Mouse (Mus musculus): ENCODE results near the gene Uvrag.
A peak's percentile ranks its signal among the peaks of the same experiment; 100 is the strongest.

Uvrag gene

DNA sequence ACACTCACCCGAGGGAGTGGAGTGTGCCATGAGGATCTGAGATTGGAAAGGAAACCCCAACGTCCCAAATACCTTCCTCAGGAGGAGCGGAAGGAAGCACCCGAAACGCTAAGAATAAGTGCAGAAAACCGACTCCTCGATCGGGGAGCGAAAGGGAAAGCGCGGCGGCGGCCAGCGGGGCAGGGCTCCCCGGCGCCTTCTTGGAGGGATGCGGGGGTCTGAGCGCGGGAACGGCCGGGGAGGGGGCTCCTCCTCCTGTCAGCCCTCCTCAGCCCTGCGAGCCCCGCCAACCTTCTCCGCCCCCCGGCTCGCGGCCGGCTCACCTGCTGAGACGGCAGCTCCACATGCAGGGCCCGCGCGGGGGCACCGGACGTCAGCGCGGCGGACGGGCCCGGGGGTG, 430 bp downstream of the Uvrag start:
- DNase-seq (ENCODE audit: low spot score in 2 of 2): no peak

DNA sequence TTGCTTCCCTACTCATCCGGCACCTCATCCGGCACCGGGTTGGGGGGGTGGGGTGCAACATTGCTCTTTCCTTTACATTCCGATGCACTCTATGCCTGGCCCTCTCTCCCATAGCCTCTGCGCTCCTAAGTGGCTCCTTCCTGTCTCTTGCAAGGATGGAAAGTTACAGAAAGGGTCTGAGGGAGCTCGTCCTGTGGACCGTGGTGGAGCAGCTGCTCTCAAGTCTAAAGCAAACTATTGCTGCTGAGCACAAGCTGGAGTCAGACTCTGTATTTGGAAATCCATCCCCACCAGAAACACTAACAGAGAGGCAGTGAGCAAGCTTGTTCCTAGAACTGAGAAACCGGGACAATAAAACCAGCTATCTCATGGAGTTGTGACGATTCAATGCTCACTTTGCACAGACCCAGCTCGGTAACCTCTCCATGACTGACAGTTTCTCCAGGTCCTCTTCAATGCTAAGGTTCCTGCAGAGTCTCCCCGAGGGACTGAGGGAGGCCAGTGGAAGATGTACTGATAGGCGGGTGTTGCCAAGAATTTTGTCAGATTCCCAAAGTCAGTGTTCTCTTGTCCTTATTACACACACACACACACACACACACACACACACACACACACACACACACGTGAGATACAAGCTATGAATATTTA, 975 bp downstream of the Uvrag start:
- no peak for DNase-seq (ENCODE audit: low spot score in 2 of 2)

GRCm38 (mm10) chr7:99137541-99137940, 3.4 kb downstream of the Uvrag start:
- DNase-seq (ENCODE audit: low spot score in 2 of 2): no peak

DNA sequence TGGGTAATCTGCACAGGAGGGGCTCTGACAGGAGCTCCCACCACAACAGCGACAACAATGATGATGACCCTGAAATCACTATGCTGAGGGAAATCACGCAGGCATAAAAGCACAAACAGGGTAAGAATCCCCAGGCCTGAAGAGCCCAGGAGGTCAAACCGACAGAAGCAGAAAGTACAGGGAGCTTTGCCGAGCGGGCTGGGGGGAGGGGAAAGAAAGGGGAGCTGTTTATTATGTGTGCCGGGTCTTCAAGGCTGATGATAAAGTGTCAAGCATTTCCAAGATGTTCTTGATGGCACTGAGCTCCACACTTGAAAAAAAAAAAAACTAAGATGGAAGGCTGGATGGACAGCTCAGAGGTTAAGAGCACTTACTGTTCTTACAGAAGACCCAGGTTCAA, 4.2 kb downstream of the Uvrag start:
- DNase-seq (ENCODE audit: low spot score in 2 of 2): no peak

DNA sequence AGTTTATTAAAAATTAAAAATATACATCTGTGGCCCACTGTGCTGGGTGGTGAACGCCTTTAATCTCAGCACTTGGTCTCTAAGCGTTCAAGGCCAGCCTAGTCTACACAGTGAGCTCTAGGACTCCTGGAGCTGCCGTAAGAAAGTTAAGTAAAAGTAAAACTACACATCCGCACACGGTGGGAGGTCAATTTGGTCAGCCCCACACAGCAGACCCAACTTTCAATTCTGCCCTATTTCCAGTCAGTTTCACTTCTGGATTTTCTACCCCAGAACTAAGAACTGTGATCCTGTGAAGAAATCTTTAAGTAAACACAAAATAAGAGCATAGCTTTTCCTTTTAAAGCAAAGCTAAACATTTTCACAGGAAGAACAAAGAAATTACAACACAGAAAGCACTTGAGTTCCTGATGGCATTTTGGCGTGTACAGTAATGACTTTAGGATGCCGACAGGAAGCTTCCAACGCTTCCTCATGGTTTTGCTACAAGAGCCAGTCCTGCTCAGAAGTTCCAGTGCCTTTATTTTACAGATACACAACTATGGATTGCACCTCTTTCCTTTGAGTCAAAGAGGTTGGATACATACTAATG, 7.0 kb downstream of the Uvrag start:
- DNase-seq (ENCODE audit: low spot score in 2 of 2): no peak

DNA sequence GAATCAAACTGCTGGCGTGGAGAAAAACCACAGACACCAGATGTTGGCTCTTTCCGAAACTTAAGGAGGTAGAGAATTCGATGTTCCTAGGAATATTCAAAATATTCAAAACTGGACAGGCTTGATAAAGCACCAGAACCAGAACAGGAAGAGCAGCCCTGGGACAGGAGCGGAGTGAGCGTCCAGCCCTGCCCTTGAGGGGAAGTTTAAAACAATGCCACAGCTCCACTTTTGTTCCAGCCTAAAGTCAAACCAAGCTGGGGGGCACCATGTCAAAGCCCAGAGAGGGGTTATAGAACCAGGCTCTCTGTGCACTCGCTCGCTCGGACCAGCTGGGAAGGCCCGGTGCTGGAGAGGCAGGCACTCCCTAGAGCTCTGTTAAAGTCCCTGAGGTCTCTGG, 8.3 kb downstream of the Uvrag start:
- DNase-seq (ENCODE audit: low spot score in 2 of 2): no peak

- DNase-seq (ENCODE audit: low spot score in 2 of 2): no peak
These were observed 9.1 kb downstream of the Uvrag start for GRCm38 (mm10) chr7:99131819-99132353.

GRCm38 (mm10) chr7:99128965-99129364, 12.0 kb downstream of the Uvrag start:
- no peak for DNase-seq (ENCODE audit: low spot score in 2 of 2)

GRCm38 (mm10) chr7:99128020-99128950, 12.7 kb downstream of the Uvrag start:
- DNase-seq (ENCODE audit: low spot score in 2 of 2): no peak

DNA sequence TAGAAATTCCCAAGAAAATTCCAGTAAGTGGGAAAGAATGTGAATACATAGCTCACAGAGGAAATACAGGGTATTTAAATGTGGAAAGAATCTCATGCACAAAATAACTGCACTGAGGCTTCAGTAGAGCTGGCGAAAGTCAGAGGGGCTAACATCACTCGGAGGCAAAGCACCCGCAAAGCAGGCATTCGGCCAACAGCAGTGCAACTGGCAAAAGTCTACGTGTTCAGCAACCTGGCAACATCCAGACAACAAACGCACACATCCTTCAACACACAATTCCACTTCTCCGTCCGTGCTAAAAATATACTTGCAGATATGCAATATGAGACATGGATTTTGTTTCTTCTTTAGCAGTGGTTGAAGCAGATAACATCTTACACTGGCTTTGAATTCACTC, 14.9 kb downstream of the Uvrag start:
- DNase-seq (ENCODE audit: low spot score in 2 of 2): no peak

DNA sequence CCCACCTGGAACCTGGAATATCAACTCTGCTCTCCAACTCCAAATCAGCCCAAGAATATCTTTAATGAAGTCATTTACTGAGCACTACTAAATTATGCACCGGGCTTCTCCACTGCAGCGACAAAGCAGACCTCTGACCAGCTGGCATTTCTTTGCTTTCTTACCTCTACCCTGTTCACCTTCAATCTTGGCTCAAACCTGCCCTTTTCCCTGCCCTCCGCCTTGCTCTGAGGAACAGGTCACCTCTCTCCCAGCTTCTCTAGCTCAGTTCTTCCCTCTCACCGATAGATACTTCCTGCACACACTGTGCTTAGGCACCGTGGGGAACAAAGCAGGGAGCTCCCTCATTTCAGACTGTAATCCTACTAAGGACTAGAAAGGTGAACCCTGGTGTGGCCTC, 18.3 kb downstream of the Uvrag start:
- no peak for DNase-seq (ENCODE audit: low spot score in 2 of 2)

DNA sequence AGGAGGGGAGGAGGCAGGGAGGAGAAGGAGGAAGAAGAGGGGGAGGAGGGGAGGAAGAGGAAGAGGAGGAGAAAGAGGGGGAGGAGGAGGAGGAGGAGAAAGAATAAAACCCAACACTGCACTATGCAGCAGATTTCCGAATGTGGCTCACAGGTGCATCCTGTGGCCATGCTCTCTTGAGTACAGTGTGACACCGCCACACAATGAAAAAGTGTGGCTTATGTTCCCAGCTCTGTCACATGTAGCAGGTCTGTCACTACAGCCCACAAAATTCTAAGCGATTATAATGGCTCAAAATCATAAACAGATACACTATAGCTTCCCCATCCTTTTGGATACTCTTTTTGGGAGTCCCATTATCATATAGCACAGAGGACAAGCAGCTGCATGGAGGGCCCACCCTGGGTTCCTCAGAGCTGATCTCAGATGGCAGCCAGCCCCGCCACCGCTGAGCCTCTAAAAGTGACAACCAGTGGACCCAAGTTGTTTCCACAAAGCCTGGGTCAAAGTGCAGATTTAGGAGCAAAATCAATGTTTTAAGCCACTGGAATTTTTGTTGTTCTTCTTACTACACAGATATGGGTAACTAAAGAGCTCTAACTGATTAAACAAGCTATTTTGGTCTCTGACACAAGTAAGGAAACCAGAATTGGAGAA, 19.9 kb downstream of the Uvrag start:
- DNase-seq (ENCODE audit: low spot score in 2 of 2): no peak

DNA sequence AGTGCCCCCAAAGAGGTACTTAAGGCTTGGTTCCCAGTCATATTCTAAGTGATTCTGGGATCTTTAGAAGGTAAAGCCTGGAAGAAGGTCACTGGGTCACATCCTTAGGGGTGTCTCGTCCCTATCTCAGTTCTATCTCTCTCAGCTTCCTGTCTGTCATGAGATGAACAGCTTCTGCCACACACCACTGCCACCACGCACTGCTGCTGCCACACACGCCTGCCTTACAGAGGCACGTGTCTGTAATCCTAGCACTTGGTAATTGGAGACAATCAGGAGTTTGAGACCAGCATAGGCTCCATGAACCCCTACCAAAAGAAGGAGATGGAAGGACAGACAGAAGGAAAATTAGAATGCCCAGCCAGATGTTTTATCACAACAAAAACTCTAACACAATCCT, 20.9 kb downstream of the Uvrag start:
- DNase-seq (ENCODE audit: low spot score in 2 of 2): no peak

- no peak for DNase-seq (ENCODE audit: low spot score in 2 of 2)
These were observed 24.2 kb downstream of the Uvrag start for GRCm38 (mm10) chr7:99116781-99117180.

GRCm38 (mm10) chr7:99114006-99114726, 26.8 kb downstream of the Uvrag start:
- DNase-seq (ENCODE audit: low spot score in 2 of 2): peak; percentile 38 to 69

DNA sequence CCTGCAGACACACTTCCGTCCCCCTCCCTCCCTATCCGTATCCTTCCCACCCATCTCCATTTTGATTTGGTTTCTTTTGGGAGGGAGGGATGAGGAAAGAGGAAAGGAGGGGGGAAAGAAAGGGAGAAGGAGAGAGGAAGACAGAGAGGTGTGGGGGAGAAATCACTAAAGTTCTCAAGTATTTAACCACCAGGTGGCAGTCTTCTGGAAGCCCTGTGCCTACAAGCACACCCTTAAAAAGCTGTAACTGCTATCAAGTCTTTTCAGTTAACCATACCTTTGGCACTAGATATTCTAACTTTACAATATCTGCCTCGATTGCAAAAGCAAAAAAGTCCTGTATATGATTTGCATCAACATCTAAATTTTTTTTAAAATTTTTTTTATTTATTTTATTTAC, 33.4 kb downstream of the Uvrag start:
- no peak for DNase-seq (ENCODE audit: low spot score in 2 of 2)

DNA sequence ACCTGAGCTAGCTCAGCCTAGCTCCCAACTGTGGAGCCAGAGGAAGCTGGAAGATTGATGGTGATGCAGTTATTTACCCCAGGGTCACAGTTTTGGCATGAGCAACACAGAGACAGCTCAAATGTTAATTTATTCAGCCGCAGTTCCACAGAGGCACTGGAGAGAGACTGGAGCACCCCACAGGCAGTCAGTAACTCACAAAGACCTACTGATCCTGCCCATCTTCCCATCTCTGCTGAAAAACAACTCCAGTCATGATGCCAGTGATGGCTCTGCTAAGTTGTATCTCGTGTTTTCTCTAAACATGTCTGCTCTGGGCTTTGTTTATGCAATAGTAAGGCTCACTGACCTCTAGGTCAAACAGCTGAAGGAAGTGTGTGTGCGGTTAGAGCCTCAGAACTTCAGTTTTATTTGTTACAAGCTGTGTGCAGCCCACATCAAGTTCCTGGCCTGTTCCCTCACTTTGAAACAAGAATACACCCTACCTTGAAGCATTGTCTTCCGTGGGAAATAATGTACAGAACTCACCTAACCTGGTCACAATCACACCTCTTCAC, 34.1 kb downstream of the Uvrag start:
- DNase-seq (ENCODE audit: low spot score in 2 of 2): no peak

GRCm38 (mm10) chr7:99101767-99102593, 39.0 kb downstream of the Uvrag start:
- no peak for DNase-seq (ENCODE audit: low spot score in 2 of 2)

DNA sequence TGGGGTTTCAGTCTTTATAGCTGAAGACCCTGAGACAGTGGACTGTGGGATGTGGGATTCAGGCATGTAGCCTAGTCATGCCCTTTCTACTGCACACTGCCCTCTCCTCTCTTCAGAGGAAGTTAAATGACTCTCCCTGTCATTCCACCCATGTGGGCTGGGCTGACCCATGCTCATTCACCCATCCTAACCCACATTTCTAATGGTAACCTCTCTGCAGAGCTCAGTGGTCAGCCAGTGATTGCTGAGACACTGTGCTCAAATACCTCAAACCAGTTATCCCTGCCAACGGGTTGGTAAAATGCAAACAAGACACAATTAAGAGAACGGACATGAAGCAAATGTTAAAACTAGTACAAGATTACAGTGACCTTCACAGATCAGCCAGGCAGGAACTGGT, 39.9 kb downstream of the Uvrag start:
- DNase-seq (ENCODE audit: low spot score in 2 of 2): no peak

DNA sequence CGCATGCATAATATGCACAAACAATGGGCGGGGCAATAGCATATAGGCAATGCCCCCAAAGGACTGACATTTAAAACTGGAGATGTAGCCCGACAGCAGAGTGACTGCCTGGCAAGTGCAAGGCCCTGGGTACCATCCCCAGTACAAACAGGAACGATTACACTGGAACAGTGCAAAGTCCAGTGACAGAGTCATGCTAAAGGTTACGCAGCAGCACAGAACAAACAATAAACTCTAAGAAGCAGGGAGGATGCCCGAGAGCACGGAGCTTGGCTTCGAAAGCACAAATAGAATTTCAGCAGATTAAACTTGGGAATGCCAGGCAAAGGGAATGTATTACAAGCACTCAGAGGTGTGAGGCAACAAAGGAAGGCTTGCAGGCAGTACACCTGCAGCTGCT, 40.4 kb downstream of the Uvrag start:
- no peak for DNase-seq (ENCODE audit: low spot score in 2 of 2)
